Mouse (Mus musculus) ES-Bruce4 (cell line): ENCODE results near the gene Nrm.

ENCODE experiments used
- CTCF ChIP-seq: IDR thresholded peaks from one replicate; pipeline ENCODE4 v1.8.1; 2011; ENCODE audit warnings: low read depth, low read length
- EP300 ChIP-seq: IDR thresholded peaks from 2 replicates; pipeline ENCODE4 v1.6.1; 2011; ENCODE audit warnings: low read depth, low read length; ENCODE audit not compliant: insufficient read depth
- POLR2A ChIP-seq: IDR thresholded peaks from one replicate; pipeline ENCODE4 v1.8.1; 2011; ENCODE audit warnings: low read length; ENCODE audit not compliant: insufficient read depth

GRCm38 (mm10) chr17:35874721-35875120 is 13.6 kb downstream of the Nrm start:
- TF ChIP-seq CTCF (no peak), POLR2A (no peak), EP300 (no peak)
